Mouse (Mus musculus) E14TG2a.4 (cell line): ENCODE measurements at regions not wholly inside any gene's neighbourhood (a gene's known extent, or its start where the extent isn't known, plus 50 kb on each side); places are given as distances from the start of the nearest gene placed in this dataset.

Experiments used
- H3K27me3 ChIP-seq: 2 replicates; pipeline ENCODE4 v1.6.1; 2014; ENCODE audit warnings: low read length, control low read depth; ENCODE audit not compliant: insufficient read depth
- H3K36me3 ChIP-seq: 2 replicates; pipeline ENCODE4 v1.6.1; 2014; ENCODE audit warnings: low read length, control low read depth; ENCODE audit not compliant: insufficient read depth
- H3K4me1 ChIP-seq: replicated peaks from 2 replicates; pipeline ENCODE4 v1.6.1; 2014; ENCODE audit warnings: low read depth, low read length, control low read depth
- H3K4me3 ChIP-seq: replicated peaks from 2 replicates; pipeline ENCODE4 v1.5.1; 2014; ENCODE audit warnings: mild to moderate bottlenecking, low read length
- H3K9me3 ChIP-seq: 2 replicates; pipeline ENCODE4 v1.6.1; 2014; ENCODE audit warnings: low read length, control low read depth
- CTCF ChIP-seq: conservative IDR thresholded peaks from 2 replicates; pipeline ENCODE4 v1.5.1; 2014; ENCODE audit warnings: low read length
- NANOG ChIP-seq: IDR thresholded peaks from 2 replicates; pipeline ENCODE4 v1.6.1; 2014; ENCODE audit warnings: borderline replicate concordance, low read length, mixed read lengths
- POU5F1 ChIP-seq: IDR thresholded peaks from 2 replicates; pipeline ENCODE4 v1.6.1; 2014; ENCODE audit warnings: low read length, borderline replicate concordance

- Histone ChIP-seq H3K4me3 (no peak overlapping the region), H3K4me1 (peaks cover 13% of the 10 kb centered on the region), H3K36me3 (no peaks in the 10 kb centered on the region), H3K9me3 (no peaks in the 10 kb centered on the region), H3K27me3 (peaks cover 81% of the 10 kb centered on the region)
- no peak for TF ChIP-seq CTCF
- no peak for TF ChIP-seq NANOG
- TF ChIP-seq POU5F1: no peak
Measured at GRCm38 (mm10) chr6:127326333-127326729, 120.3 kb upstream of the Parp11 start.

DNA sequence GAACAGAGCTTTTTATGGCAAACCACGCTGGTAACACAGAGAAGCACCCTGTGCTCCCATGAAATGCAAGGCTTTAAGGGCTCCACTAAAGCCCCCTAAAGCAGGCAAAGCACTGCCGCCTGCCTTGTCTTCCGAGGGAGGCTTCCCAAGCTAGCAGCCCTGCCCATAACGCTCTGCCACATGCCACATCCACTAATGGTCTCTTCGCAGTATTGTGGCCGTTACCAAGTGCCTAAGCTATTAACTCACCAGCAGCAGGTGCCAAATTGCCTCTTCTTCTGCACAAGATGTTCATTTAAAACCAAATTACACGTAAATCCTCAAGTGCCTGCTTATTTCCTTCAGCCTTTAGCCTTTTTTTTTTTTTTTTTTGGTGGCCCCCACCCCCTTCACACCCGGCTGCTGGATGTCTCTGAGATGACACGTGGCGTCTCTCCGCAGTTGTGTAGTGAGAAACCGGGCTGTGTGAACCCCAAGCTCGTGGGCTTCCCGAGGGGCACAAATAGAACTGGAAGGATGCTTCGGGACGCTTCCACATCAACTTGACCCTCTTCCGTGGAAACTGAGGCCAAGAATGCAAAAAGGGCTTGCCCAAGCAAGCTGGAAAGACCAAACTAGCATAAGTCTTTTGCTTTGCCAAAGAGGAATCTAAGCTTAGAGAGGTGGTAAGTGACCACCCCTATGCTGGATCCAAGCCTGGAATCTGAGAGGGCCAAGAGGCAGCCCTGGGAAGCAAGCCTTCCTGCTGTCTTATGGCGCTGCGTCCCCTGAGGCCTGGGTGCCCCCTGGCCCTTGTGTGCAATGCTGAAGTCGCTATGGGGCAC is 117.2 kb upstream of the Parp11 start:
- H3K27me3 ChIP-seq: peaks cover 81% of the 10 kb centered on the region
- TF ChIP-seq NANOG (no peak), POU5F1 (no peak), CTCF (no peak)
- H3K4me1 ChIP-seq: peaks cover 17% of the 10 kb centered on the region
- no peaks in the 10 kb centered on the region for H3K36me3 ChIP-seq
- H3K4me3 ChIP-seq: peak overlapping the region; percentile 74
- H3K9me3 ChIP-seq: no peaks in the 10 kb centered on the region

DNA sequence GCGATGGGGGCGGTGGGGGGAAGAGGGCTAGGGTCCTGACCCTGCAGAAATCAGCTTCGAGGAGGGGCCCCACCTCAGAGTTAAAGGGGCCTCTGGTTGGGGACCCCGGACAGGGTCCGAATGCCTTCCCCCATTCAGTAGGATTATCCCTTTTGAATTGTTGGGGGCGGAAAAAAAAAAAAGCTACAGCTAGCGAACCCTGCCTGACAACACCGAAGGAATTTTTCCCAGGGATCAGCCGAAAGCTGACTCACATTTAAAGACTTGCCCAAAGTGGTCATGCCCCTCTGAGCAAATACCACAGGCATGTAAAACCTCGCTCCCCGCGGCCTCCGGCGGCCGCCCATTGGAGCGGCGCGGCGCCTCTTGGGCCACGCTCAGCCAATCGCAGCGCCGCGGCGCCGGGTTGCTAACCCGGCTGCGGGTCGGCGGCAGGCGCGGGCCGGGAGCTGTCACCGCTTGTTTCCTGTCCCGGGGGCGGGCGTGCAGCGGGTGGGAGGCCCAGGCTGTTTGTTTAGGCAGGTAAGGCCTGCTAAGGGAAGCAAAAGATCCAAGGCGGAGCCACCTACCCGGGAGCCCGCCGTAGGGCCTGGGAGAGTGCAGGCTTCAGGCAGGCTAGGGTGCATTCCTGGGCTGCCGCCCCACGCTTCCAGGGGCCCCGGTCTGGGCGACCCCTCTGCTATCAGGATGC is 116.5 kb upstream of the Parp11 start:
- TF ChIP-seq CTCF: no peak
- no peak for TF ChIP-seq POU5F1
- TF ChIP-seq NANOG: no peak
- no peaks in the 10 kb centered on the region for H3K36me3 ChIP-seq
- H3K4me3 ChIP-seq: peak overlapping the region; percentile 74
- peaks cover 17% of the 10 kb centered on the region for H3K4me1 ChIP-seq
- H3K9me3 ChIP-seq: no peaks in the 10 kb centered on the region
- H3K27me3 ChIP-seq: peaks cover 80% of the 10 kb centered on the region

GRCm38 (mm10) chr6:127331091-127331490 is 115.5 kb upstream of the Parp11 start:
- H3K4me1 ChIP-seq: peaks cover 27% of the 10 kb centered on the region
- no peaks in the 10 kb centered on the region for H3K9me3 ChIP-seq
- peaks cover 83% of the 10 kb centered on the region for H3K27me3 ChIP-seq
- no peak overlapping the region for H3K4me3 ChIP-seq
- H3K36me3 ChIP-seq: no peaks in the 10 kb centered on the region
- no peak for TF ChIP-seq CTCF
- TF ChIP-seq NANOG: no peak
- no peak for TF ChIP-seq POU5F1

GRCm38 (mm10) chr6:127334256-127334655 is 112.4 kb upstream of the Parp11 start:
- H3K4me3 ChIP-seq: no peak overlapping the region
- TF ChIP-seq CTCF: no peak
- TF ChIP-seq NANOG: no peak
- TF ChIP-seq POU5F1: no peak
- H3K36me3 ChIP-seq: no peaks in the 10 kb centered on the region
- H3K9me3 ChIP-seq: peaks cover 22% of the 10 kb centered on the region
- H3K27me3 ChIP-seq: peaks cover 59% of the 10 kb centered on the region
- peaks cover 41% of the 10 kb centered on the region for H3K4me1 ChIP-seq

GRCm38 (mm10) chr6:127335462-127335886 is 111.2 kb upstream of the Parp11 start:
- Histone ChIP-seq H3K4me1 (peaks cover 35% of the 10 kb centered on the region), H3K4me3 (0 out of 2 replicates have a peak overlapping the region, but pooled peaks have one; percentile 50), H3K27me3 (peaks cover 50% of the 10 kb centered on the region), H3K36me3 (no peaks in the 10 kb centered on the region), H3K9me3 (peaks cover 33% of the 10 kb centered on the region)
- TF ChIP-seq CTCF (no peak), POU5F1 (no peak), NANOG (no peak)

DNA sequence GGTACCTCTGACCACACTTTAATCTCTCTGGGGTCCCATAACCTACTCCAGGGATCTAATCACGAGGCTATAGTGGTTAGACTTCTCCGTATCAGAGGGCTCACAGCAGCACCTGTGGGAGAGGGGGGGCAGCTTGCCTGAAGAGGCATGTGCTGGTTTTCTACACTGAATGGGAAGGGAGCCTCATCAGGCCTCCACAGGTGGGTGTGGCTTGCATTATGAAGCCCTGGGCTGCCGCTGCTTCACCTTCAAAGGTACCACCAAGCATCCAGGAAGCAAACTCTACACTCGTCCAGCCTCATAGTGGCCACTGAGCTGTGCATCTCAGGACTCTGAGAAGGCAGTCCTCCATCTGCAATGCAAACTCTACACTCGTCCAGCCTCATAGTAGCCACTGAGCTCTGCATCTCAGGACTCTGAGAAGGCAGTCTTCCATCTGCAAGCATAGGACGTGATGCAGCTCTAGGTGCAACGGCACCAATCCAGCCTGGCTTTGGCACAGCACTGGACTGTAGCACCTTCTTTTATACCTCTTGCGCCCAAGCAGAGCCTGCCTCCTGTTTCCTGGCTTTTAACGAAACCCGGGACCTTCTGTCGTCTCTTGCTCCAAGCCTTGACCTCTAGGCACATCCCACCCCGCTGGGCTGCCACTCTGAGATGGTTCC is 110.5 kb upstream of the Parp11 start:
- peak overlapping the region; percentile 50 for H3K4me3 ChIP-seq
- TF ChIP-seq POU5F1 (no peak), NANOG (no peak), CTCF (no peak)
- peaks cover 40% of the 10 kb centered on the region for H3K9me3 ChIP-seq
- no peaks in the 10 kb centered on the region for H3K36me3 ChIP-seq
- H3K27me3 ChIP-seq: peaks cover 49% of the 10 kb centered on the region
- peaks cover 28% of the 10 kb centered on the region for H3K4me1 ChIP-seq

- H3K4me3 ChIP-seq: peak overlapping the region; percentile 50
- TF ChIP-seq CTCF (no peak), POU5F1 (peak; percentile 76; the same call in 1 of the 2 replicates), NANOG (peak; percentile 85)
- H3K27me3 ChIP-seq: peaks cover 48% of the 10 kb centered on the region
- peaks cover 44% of the 10 kb centered on the region for H3K9me3 ChIP-seq
- H3K36me3 ChIP-seq: no peaks in the 10 kb centered on the region
- peaks cover 28% of the 10 kb centered on the region for H3K4me1 ChIP-seq
Measured at GRCm38 (mm10) chr6:127336681-127337397, 109.8 kb upstream of the Parp11 start.
